Mouse (Mus musculus): ENCODE data around the gene Inip. TPM values are rescaled to one million over a fixed set of nuclear protein-coding genes. Genes with fewer than 3 reads are reported as not detected.

The Inip gene
- polyA plus RNA-seq, 1 experiment from 2014 or later, result 77.2 TPM

DNA sequence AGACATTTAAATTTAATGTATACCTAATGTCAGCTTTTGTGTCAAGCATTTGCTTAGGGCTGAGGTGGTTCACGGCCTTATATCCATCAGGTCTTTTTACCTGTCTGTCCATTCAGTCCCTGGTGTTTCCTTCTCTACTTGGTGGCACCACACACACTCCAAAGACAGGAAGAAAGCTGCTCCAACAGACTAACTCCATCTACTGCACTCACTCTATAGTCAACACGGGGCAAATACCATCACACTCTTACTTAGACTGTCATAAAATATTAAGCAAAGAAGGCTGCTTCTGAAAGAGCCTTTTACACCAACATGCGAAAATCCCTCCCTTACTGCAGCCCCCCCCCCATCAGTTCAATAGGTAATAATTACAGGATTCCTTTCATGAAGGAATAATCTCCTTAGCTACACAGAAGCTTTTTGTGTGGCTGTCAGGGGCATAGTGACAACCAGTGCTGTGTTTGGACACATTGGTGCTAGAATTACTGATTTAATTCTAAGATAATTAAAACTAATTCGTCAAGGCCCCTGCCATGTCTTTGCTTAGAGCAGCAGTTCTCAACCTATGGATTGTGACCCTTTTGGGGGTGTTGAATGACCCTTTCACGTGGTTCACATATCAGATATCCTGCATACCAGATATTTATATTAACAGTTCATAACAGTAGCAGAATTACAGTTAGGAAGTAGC lies 74.1 kb downstream of the Inip start:
- no peak overlapping the region for H3K9ac ChIP-seq (replicated peaks)
- ATAC-seq (replicated peaks), result peak; percentile 51; the same call in 1 of the 2 replicates

DNA sequence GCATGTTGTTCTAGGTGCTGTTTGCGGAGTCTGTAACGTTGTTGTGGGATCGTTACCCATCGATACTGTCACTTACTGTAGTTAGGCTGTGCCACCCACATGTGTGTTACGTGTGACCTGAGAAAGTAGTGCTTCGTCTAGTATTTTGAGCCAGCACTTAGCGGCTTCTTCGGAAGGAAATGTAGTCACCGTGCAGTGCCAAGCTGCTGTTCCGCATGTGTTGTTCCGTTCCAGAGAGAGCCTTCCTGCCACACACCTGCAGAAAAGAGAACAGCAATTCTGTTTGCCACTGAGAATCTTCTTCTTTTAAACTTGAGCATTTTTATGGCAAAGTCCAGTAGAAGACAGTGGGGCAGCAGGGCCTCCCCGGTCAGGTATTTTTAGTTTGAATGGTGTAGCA lies 74.9 kb downstream of the Inip start:
- Histone ChIP-seq H3K27ac (replicated peaks) (no peak overlapping the region), H3K4me1 (no peaks in the 10 kb centered on the region), H3K27me3 (no peaks in the 10 kb centered on the region), H3K36me3 (no peaks in the 10 kb centered on the region), H3K4me3 (no peak overlapping the region), H3K9ac (replicated peaks) (no peak overlapping the region), H3K9me3 (no peaks in the 10 kb centered on the region), H3K4me2 (replicated peaks) (no peak overlapping the region)
- no peak for ATAC-seq (replicated peaks)
- WGBS, result 90% methylated on average over 12 of the region's 12 CpGs

More for the DNA sequence above, 74.1 kb downstream of the Inip start:
- no peak overlapping the region for H3K27ac ChIP-seq (replicated peaks)
- no peak overlapping the region for H3K4me2 ChIP-seq (replicated peaks)
- H3K4me1 ChIP-seq, result no peaks in the 10 kb centered on the region
- no peak overlapping the region for H3K4me3 ChIP-seq
- WGBS, result 22% methylated on average over 5 of the region's 5 CpGs
- no peaks in the 10 kb centered on the region for H3K9me3 ChIP-seq
- H3K36me3 ChIP-seq, result no peaks in the 10 kb centered on the region
- no peaks in the 10 kb centered on the region for H3K27me3 ChIP-seq

DNA sequence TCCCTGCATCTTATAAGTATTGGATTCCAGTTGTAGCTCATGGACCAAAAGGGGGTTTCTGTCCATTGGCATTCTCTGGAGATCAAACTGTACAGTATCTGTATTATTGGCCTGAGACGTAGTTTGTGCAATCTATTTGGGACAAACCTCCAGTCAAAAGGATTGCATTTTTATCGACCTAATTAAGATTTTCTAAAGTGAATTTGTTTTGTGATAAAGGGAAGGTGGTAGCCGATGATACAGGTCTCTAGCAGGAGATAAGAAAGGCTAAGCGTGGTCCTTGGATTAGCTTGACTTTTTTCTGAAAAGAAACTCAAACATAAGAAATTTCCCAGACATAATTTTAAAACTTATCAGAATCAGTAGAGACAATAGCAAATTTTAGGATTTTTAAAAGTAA lies 75.8 kb downstream of the Inip start:
- H3K36me3 ChIP-seq, result no peaks in the 10 kb centered on the region
- H3K9ac ChIP-seq (replicated peaks), result no peak overlapping the region
- no peak overlapping the region for H3K27ac ChIP-seq (replicated peaks)
- 86% methylated on average over 4 of the region's 4 CpGs for WGBS
- H3K9me3 ChIP-seq, result no peaks in the 10 kb centered on the region
- H3K27me3 ChIP-seq, result no peaks in the 10 kb centered on the region
- no peaks in the 10 kb centered on the region for H3K4me1 ChIP-seq
- ATAC-seq (replicated peaks), result no peak
- H3K4me2 ChIP-seq (replicated peaks), result no peak overlapping the region
- no peak overlapping the region for H3K4me3 ChIP-seq

DNA sequence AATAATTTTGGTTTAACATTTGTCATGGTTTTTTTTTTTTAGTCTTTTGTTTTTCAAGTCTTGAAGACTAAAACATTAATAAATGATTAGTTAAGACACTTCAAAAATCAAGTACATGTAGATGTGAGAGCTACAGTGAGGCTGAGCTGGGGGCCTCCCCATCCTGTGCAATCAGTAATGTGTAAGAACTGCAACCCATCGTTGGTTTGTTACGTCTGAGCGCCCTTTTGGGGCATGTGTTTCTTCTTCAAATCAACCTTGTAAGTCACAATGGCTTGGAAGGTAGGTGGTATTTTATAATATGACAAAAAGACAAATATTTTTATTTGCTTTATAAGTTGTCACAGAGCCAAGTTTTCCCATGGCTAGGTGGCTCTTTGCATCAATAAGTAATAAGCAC lies 79.6 kb downstream of the Inip start:
- ATAC-seq (replicated peaks), result no peak
- 88% methylated on average over 3 of the region's 3 CpGs for WGBS
- H3K4me3 ChIP-seq, result no peak overlapping the region

More for the DNA sequence above, 79.6 kb downstream of the Inip start:
- Histone ChIP-seq H3K9me3 (no peaks in the 10 kb centered on the region), H3K36me3 (no peaks in the 10 kb centered on the region), H3K4me1 (no peaks in the 10 kb centered on the region), H3K9ac (replicated peaks) (no peak overlapping the region), H3K27ac (replicated peaks) (no peak overlapping the region), H3K4me2 (replicated peaks) (no peak overlapping the region), H3K27me3 (no peaks in the 10 kb centered on the region)

Other genes with a start within 250 kb of the Inip start
- 20.7 and 22.2 TPM in 2 replicates for gene Hsdl2, start 220.0 kb downstream of the Inip start, polyA plus RNA-seq (2015; fragmentation: Nextera tagmentation; extraction: Ambion mirVana)
- gene E130308A19Rik, start 175.4 kb downstream of the Inip start, polyA plus RNA-seq (2015; fragmentation: Nextera tagmentation; extraction: Ambion mirVana), result 32.5 and 36.6 TPM in 2 replicates
- gene Snx30, start 4.3 kb upstream of the Inip start, polyA plus RNA-seq (2015; fragmentation: Nextera tagmentation; extraction: Ambion mirVana), result 10.7 and 13.0 TPM in 2 replicates
- 0.09 TPM in 1 of 2 replicates, not detected in the other for gene Slc46a2, start 113.5 kb upstream of the Inip start, polyA plus RNA-seq (2015; fragmentation: Nextera tagmentation; extraction: Ambion mirVana)
- not detected in 2 replicates for gene Mup4, start 159.1 kb upstream of the Inip start, polyA plus RNA-seq (2015; fragmentation: Nextera tagmentation; extraction: Ambion mirVana)
- not detected in 2 replicates for gene Mup6, start 162.7 kb upstream of the Inip start, polyA plus RNA-seq (2015; fragmentation: Nextera tagmentation; extraction: Ambion mirVana)

All from forebrain, embryonic 15.5 days (tissue).